Mouse (Mus musculus): ENCODE results near the gene Ensa. TPM values are rescaled to one million over a fixed set of nuclear protein-coding genes. Genes with fewer than 3 reads are reported as not detected.
"Not testable (repeated sequence)": the region's sequence is repeated elsewhere in the genome, so short reads cannot be mapped to it uniquely, and the experiment has no call there.

The Ensa gene
- polyA plus RNA-seq, 1 experiment from 2014 or later: 95.1 TPM

DNA sequence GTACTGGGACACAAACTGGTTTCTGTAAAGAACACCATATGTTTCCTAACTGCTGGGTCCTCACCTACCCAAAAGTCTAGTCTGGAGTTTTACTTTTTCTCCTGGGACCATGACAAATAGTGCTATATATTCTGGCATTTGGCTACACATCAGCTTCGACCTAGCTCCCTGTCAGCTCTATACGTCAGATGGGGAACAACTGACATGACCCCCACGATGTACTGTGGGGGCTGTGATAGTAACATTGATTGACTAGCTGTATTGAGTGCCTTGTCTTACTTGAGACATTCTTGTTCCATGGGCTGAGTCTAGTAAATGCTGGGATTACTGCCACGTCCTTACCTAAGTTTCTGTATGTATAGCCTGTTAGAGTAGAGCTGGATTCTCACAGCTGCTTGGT lies 42.7 kb downstream of the Ensa start:
- H3K27me3 ChIP-seq (ENCODE audit: control insufficient read depth, insufficient read depth, low read length): no peaks in the 10 kb centered on the region
- 0 out of 2 replicates have a peak overlapping the region, but pooled peaks have one; percentile 5 for H3K9ac ChIP-seq
- no peaks in the 10 kb centered on the region for H3K9me3 ChIP-seq (ENCODE audit: control insufficient read depth, low read length)
- no peak for DNase-seq (ENCODE audit: low spot score)
- 64% methylated on average over 4 of the region's 4 CpGs for WGBS
- H3K4me3 ChIP-seq (replicated peaks; ENCODE audit: low read length): no peak overlapping the region
- H3K4me1 ChIP-seq (replicated peaks; ENCODE audit: control insufficient read depth, insufficient read depth, low read length): peaks cover 25% of the 10 kb centered on the region
- H3K27ac ChIP-seq: peak overlapping the region; percentile 70
- no peak for ATAC-seq (ENCODE audit: low FRiP score)
- peak overlapping the region; percentile 7; the same call in 1 of the 2 replicates for H3K4me2 ChIP-seq (replicated peaks)
- H3K36me3 ChIP-seq (replicated peaks; ENCODE audit: control insufficient read depth, insufficient read depth): peaks cover 35% of the 10 kb centered on the region

DNA sequence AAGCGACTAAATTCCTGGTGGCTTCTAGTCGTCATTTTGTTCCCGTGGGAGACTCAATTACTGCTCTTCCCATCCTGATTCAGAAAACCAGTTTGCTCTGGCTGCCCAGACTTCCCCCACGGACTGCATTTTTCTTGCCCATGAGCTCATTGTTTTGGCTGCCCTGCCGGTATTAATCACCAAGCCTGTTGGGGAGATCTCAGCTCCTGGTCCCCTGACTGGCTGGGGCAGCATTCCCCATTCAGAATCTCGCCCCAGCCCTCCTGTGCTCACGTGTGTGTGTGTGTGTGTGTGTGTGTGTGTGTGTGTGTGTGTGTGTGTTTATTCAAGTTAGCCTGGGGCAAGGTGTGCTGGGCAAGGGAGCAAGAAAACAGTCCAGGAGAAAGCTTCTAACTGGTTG lies 43.2 kb downstream of the Ensa start:
- Histone ChIP-seq H3K9me3 (ENCODE audit: control insufficient read depth, low read length) (no peaks in the 10 kb centered on the region), H3K4me1 (replicated peaks; ENCODE audit: control insufficient read depth, insufficient read depth, low read length) (peaks cover 20% of the 10 kb centered on the region), H3K9ac (0 out of 2 replicates have a peak overlapping the region, but pooled peaks have one; percentile 5), H3K36me3 (replicated peaks; ENCODE audit: control insufficient read depth, insufficient read depth) (peaks cover 30% of the 10 kb centered on the region), H3K27ac (peak overlapping the region; percentile 70), H3K4me3 (replicated peaks; ENCODE audit: low read length) (no peak overlapping the region), H3K4me2 (replicated peaks) (peak overlapping the region; percentile 7), H3K27me3 (ENCODE audit: control insufficient read depth, insufficient read depth, low read length) (no peaks in the 10 kb centered on the region)
- peak; percentile 47; the same call in 1 of the 2 replicates for ATAC-seq (ENCODE audit: low FRiP score)
- 32% methylated on average over 7 of the region's 7 CpGs for WGBS
- DNase-seq (ENCODE audit: low spot score): no peak

DNA sequence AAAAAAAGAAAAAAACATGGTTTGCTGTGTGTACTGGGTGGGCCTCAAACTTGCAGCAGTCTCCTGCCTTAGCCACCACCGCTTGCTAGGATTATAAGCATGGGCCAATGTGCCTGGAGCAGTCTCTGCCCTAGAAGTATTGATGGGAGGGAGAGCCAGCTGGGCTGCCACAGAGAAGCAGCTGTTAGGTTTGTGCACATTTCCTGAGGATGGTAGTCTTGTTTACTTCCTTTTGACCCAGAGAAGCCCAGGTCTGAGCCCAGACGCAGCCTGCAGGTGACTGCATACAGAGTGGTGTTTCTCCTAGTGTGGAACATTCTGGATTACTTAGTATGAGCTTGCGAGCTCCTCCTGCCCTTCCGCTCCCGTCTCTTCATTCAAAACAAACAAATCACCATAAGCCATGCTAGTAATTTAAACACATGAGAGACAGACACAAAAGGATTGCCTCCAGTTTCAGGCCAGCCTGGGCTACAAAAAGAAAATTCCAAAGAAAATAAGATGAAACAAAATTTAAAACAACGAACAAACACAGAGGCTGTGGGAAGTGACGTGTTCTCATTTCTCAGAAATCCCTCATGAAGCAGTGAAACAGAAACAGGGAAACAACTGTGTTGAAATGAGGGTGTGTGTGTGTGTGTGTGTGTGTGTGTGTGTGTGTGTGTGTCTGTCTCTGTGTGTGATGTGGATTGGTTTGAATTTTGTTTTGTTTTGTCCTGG lies 44.0 kb downstream of the Ensa start:
- Histone ChIP-seq H3K27ac (peak overlapping the region; percentile 70), H3K4me1 (replicated peaks; ENCODE audit: control insufficient read depth, insufficient read depth, low read length) (peaks cover 14% of the 10 kb centered on the region), H3K4me3 (replicated peaks; ENCODE audit: low read length) (no peak overlapping the region), H3K4me2 (replicated peaks) (no peak overlapping the region; the same call in 1 of the 2 replicates), H3K27me3 (ENCODE audit: control insufficient read depth, insufficient read depth, low read length) (no peaks in the 10 kb centered on the region), H3K9me3 (ENCODE audit: control insufficient read depth, low read length) (no peaks in the 10 kb centered on the region), H3K36me3 (replicated peaks; ENCODE audit: control insufficient read depth, insufficient read depth) (peaks cover 23% of the 10 kb centered on the region), H3K9ac (no peak overlapping the region)
- 86% methylated on average over 7 of the region's 7 CpGs for WGBS
- DNase-seq (ENCODE audit: low spot score): no peak
- ATAC-seq (ENCODE audit: low FRiP score): no peak

- Histone ChIP-seq H3K4me3 (replicated peaks; ENCODE audit: low read length) (no peak overlapping the region), H3K9ac (no peak overlapping the region), H3K9me3 (ENCODE audit: control insufficient read depth, low read length) (no peaks in the 10 kb centered on the region), H3K27ac (no peak overlapping the region), H3K27me3 (ENCODE audit: control insufficient read depth, insufficient read depth, low read length) (no peaks in the 10 kb centered on the region), H3K4me1 (replicated peaks; ENCODE audit: control insufficient read depth, insufficient read depth, low read length) (peaks cover 9% of the 10 kb centered on the region), H3K4me2 (replicated peaks) (no peak overlapping the region), H3K36me3 (replicated peaks; ENCODE audit: control insufficient read depth, insufficient read depth) (peaks cover 18% of the 10 kb centered on the region)
- no peak for ATAC-seq (ENCODE audit: low FRiP score)
- WGBS: 95% methylated on average over 3 of the region's 3 CpGs
- no peak for DNase-seq (ENCODE audit: low spot score)
Measured at GRCm38 (mm10) chr3:95669309-95669665, 44.5 kb downstream of the Ensa start.

DNA sequence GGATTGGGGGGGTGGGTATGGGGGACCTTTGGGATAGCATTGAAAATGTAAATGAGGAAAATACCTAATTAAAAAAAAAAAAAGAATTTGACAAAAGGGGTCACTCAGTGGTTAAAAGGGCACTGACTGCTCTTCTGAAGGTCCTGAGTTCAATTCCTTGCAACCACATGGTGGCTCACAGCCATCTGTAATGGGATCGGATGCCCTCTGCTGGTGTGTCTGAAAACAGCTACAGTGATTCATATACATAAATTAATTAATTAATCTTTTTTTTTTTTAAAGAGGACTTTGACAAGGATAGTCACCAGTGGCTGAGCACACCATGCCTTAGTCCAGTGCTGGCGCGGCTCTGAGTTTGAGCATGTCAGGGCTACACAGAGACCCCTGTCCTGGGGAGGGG lies 45.6 kb downstream of the Ensa start:
- H3K9me3 ChIP-seq (ENCODE audit: control insufficient read depth, low read length); ATAC-seq (ENCODE audit: low FRiP score); H3K4me3 ChIP-seq (replicated peaks; ENCODE audit: low read length); H3K27me3 ChIP-seq (ENCODE audit: control insufficient read depth, insufficient read depth, low read length); H3K4me1 ChIP-seq (replicated peaks; ENCODE audit: control insufficient read depth, insufficient read depth, low read length); DNase-seq (ENCODE audit: low spot score); H3K27ac ChIP-seq; H3K36me3 ChIP-seq (replicated peaks; ENCODE audit: control insufficient read depth, insufficient read depth); H3K9ac ChIP-seq; H3K4me2 ChIP-seq (replicated peaks): not testable (repeated sequence)
- WGBS: 99% methylated on average over 3 of the region's 3 CpGs

GRCm38 (mm10) chr3:95671201-95671600 lies 46.4 kb downstream of the Ensa start:
- Histone ChIP-seq H3K4me2 (replicated peaks) (no peak overlapping the region), H3K4me3 (replicated peaks; ENCODE audit: low read length) (no peak overlapping the region), H3K4me1 (replicated peaks; ENCODE audit: control insufficient read depth, insufficient read depth, low read length) (peaks cover 8% of the 10 kb centered on the region), H3K27me3 (ENCODE audit: control insufficient read depth, insufficient read depth, low read length) (no peaks in the 10 kb centered on the region), H3K9ac (no peak overlapping the region), H3K27ac (no peak overlapping the region), H3K36me3 (replicated peaks; ENCODE audit: control insufficient read depth, insufficient read depth) (peaks cover 5% of the 10 kb centered on the region; the same call in 1 of the 2 replicates), H3K9me3 (ENCODE audit: control insufficient read depth, low read length) (no peaks in the 10 kb centered on the region)
- no peak for ATAC-seq (ENCODE audit: low FRiP score)
- no peak for DNase-seq (ENCODE audit: low spot score)
- 95% methylated on average over 5 of the region's 5 CpGs for WGBS

- no peak for DNase-seq (ENCODE audit: low spot score)
- WGBS: 56% methylated on average over 3 of the region's 3 CpGs
Measured at GRCm38 (mm10) chr3:95672461-95672860, 47.7 kb downstream of the Ensa start.

DNA sequence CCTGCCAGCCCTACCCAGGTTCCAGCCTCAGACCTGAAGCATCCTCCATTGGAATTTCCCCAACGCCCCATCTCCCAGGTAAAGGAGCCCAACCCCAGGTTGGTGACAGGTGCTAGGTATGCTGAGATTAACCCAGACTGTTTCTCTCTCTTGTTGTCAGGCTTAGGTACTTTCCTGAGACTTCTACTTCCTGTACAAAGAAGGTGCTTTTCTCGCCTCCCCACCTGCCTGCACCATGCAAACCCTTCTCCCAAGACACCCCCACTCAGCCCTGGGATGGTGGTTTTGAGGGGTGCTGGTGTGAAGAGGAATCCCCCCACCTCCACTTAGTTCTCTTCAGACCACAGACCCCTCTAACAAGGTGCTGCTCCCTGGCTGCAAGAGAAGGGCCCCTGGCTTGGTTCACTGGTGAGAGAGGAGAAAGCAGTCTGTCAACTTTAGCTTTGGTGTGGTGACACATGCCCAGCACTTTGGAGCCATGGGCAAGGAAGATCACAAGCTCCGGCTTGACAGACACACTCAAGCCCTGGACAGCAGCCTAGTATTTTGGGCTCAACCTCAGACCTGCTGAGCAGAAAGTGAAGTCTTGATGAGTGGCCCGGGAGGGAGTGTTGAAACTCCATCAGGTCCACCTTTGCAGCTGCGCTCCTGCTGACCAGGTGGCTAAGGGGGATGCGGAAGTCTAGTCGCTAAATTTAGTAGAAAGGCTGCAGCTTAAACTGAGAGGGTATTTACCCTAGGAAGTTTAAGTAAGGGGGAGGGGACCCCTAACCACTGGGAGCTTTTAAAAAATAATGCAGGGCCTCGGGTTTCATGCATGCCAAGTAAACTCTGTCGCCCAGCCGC lies 48.3 kb downstream of the Ensa start:
- Histone ChIP-seq H3K9me3 (ENCODE audit: control insufficient read depth, low read length) (no peaks in the 10 kb centered on the region), H3K36me3 (replicated peaks; ENCODE audit: control insufficient read depth, insufficient read depth) (peaks cover 5% of the 10 kb centered on the region; the same call in 1 of the 2 replicates), H3K4me3 (replicated peaks; ENCODE audit: low read length) (no peak overlapping the region), H3K4me2 (replicated peaks) (no peak overlapping the region), H3K9ac (no peak overlapping the region), H3K4me1 (replicated peaks; ENCODE audit: control insufficient read depth, insufficient read depth, low read length) (no peaks in the 10 kb centered on the region; the same call in 1 of the 2 replicates), H3K27ac (no peak overlapping the region), H3K27me3 (ENCODE audit: control insufficient read depth, insufficient read depth, low read length) (no peaks in the 10 kb centered on the region)
- WGBS: 60% methylated on average over 10 of the region's 10 CpGs
- DNase-seq (ENCODE audit: low spot score): no peak
- ATAC-seq (ENCODE audit: low FRiP score): no peak

More at GRCm38 (mm10) chr3:95672461-95672860, 47.7 kb downstream of the Ensa start:
- H3K4me3 ChIP-seq (replicated peaks; ENCODE audit: low read length): no peak overlapping the region
- peaks cover 5% of the 10 kb centered on the region; the same call in 1 of the 2 replicates for H3K36me3 ChIP-seq (replicated peaks; ENCODE audit: control insufficient read depth, insufficient read depth)
- H3K27ac ChIP-seq: no peak overlapping the region
- no peaks in the 10 kb centered on the region for H3K27me3 ChIP-seq (ENCODE audit: control insufficient read depth, insufficient read depth, low read length)
- no peaks in the 10 kb centered on the region for H3K9me3 ChIP-seq (ENCODE audit: control insufficient read depth, low read length)
- ATAC-seq (ENCODE audit: low FRiP score): no peak
- H3K4me2 ChIP-seq (replicated peaks): no peak overlapping the region
- H3K9ac ChIP-seq: no peak overlapping the region
- peaks cover 6% of the 10 kb centered on the region for H3K4me1 ChIP-seq (replicated peaks; ENCODE audit: control insufficient read depth, insufficient read depth, low read length)

- H3K27ac ChIP-seq: peak overlapping the region; percentile 47; the same call in 1 of the 2 replicates
- ATAC-seq (ENCODE audit: low FRiP score) (no peak; the same call in 1 of the 2 replicates), DNase-seq (ENCODE audit: low spot score) (no peak)
- no peaks in the 10 kb centered on the region for H3K9me3 ChIP-seq (ENCODE audit: control insufficient read depth, low read length)
- no peaks in the 10 kb centered on the region for H3K27me3 ChIP-seq (ENCODE audit: control insufficient read depth, insufficient read depth, low read length)
- H3K4me1 ChIP-seq (replicated peaks; ENCODE audit: control insufficient read depth, insufficient read depth, low read length): no peaks in the 10 kb centered on the region
- no peak overlapping the region; the same call in 1 of the 2 replicates for H3K9ac ChIP-seq
- no peak overlapping the region for H3K4me3 ChIP-seq (replicated peaks; ENCODE audit: low read length)
- 29% methylated on average over 11 of the region's 11 CpGs for WGBS
- H3K4me2 ChIP-seq (replicated peaks): no peak overlapping the region
- peaks cover 5% of the 10 kb centered on the region; the same call in 1 of the 2 replicates for H3K36me3 ChIP-seq (replicated peaks; ENCODE audit: control insufficient read depth, insufficient read depth)
Measured at GRCm38 (mm10) chr3:95673707-95674211, 49.0 kb downstream of the Ensa start.
